Mouse (Mus musculus) limb, embryonic 14.5 days (tissue): ENCODE results near the gene Nol9. TPM values are rescaled to one million over a fixed set of nuclear protein-coding genes. Genes with fewer than 3 reads are reported as not detected.

Source experiments
- ATAC-seq: fragments of 200-750 bp; cut with Nextera tagmentation; 2 replicates; pipeline ENCODE4 v1.8.0; 2017; ENCODE audit warnings: low read depth, moderate number of reproducible peaks, moderate TSS enrichment; ENCODE audit not compliant: low FRiP score
- DNase-seq: peaks from one replicate; pipeline ENCODE4 v3.0.0-alpha.2; 2015; ENCODE audit warnings: low spot score
- H3K27ac ChIP-seq: fragments of 300-500 bp; sonication (generic); replicated peaks from 2 replicates; pipeline ENCODE4 v1.5.1; 2014; ENCODE audit warnings: low read depth, mild to moderate bottlenecking, low read length, moderate library complexity, mixed read lengths
- H3K27me3 ChIP-seq: fragments of 300-500 bp; sonication (generic); 2 replicates; pipeline ENCODE4 v1.6.1; 2014; ENCODE audit warnings: low read length, mixed read lengths; ENCODE audit not compliant: control insufficient read depth, insufficient read depth
- H3K36me3 ChIP-seq: fragments of 300-500 bp; sonication (generic); 2 replicates; pipeline ENCODE4 v1.6.1; 2014; ENCODE audit warnings: mild to moderate bottlenecking, low read length, moderate library complexity, mixed read lengths; ENCODE audit not compliant: control insufficient read depth, insufficient read depth
- H3K4me1 ChIP-seq: fragments of 300-500 bp; sonication (generic); 2 replicates; pipeline ENCODE4 v1.6.1; 2014; ENCODE audit warnings: antibody characterized with exemption, low read length, mixed read lengths; ENCODE audit not compliant: control insufficient read depth, insufficient read depth
- H3K4me2 ChIP-seq: fragments of 300-500 bp; sonication (generic); replicated peaks from 2 replicates; pipeline ENCODE4 v1.6.1; 2014; ENCODE audit warnings: low read depth, mild to moderate bottlenecking, low read length, moderate library complexity; ENCODE audit not compliant: severe bottlenecking
- H3K4me3 ChIP-seq: fragments of 300-500 bp; sonication (generic); replicated peaks from 2 replicates; pipeline ENCODE4 v1.5.1; 2014; ENCODE audit warnings: low read length
- H3K9ac ChIP-seq: fragments of 300-500 bp; sonication (generic); 2 replicates; pipeline ENCODE4 v1.6.1; 2014; ENCODE audit warnings: mild to moderate bottlenecking, low read depth, low read length, moderate library complexity; ENCODE audit not compliant: severe bottlenecking
- H3K9me3 ChIP-seq: fragments of 300-500 bp; sonication (generic); 2 replicates; pipeline ENCODE4 v1.6.1; 2016; ENCODE audit warnings: low read length; ENCODE audit not compliant: control insufficient read depth
- POLR2A ChIP-seq: fragments of 200-500 bp; IDR thresholded peaks from 2 replicates; pipeline ENCODE4 v1.8.0; 2012; ENCODE audit warnings: inconsistent platforms, mild to moderate bottlenecking, moderate library complexity, borderline replicate concordance; ENCODE audit not compliant: insufficient read depth, insufficient read length; ENCODE audit errors: extremely low read depth
- WGBS: fragments of 180-500 bp; shearing (Covaris S2); extraction: QIAGEN DNeasy Blood & Tissue Kit; methylation state at CpG from one replicate; pipeline ENCODE4 v1.1.7; 2014; 5-methylcytosine and 5-hydroxymethylcytosine counted together
- polyA plus RNA-seq, 2 experiments: library from polyadenylated mRNA; depleted of rRNA in 1 of 2; stranded (reverse) in 1 of 2; unstranded in 1 of 2; fragments of >200 nt; fragmentation: Nextera tagmentation in 1 of 2; extraction: Ambion mirVana in 1 of 2; gene quantifications; 2 replicates each; pipeline versions ENCODE4 v1.2.1 to v1.2.3; 2012 to 2014

The Nol9 gene
- polyA plus RNA-seq, 2 experiments: 25.9 to 28.5 TPM

DNA sequence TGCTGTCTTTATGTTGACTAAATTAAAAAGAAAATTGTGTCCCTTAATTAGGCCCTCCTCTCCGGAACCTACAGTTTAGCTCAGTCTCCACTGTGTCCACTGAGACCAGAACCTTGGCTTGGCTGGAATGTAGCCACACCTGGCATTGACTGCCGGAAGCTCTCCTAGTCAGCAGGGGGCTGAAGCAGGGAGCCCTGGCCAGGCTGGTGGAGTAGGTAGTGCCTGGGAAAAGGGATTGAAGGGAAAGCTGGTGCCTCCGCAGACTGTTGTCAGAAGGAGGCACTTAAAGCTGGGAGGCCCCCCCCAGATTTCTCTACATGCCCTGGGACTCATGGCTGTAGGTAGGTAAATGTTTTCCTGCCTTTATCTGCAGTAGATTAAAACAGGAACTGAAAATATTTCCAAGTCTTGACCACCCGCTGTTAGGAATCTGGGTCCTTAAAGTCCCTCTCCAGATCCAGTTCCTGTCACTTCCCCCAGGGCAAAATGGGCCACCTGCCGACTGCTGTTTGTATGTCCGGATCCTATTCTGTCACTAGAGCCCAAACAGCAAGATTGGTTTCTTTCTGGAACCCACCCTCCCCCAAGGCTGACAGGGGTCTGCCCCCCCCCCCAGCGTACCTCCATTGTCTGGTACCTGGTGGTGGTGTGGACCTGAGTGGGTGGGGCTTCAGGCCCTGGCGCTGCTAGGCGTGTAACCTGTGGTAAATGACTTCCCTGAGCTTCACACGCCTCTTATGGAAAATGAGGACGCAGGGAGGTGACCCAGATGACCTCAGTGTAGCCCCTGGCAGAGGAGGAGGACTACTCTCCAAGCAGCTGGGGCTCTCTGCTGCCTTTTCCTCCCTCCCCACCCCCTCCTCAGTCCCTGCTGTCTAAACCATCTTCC is 59.0 kb downstream of the Nol9 start:
- Histone ChIP-seq H3K9me3 (no peaks in the 10 kb centered on the region), H3K4me2 (no peak overlapping the region), H3K36me3 (peaks cover 11% of the 10 kb centered on the region), H3K4me3 (no peak overlapping the region), H3K27me3 (no peaks in the 10 kb centered on the region), H3K9ac (peak overlapping the region; percentile 36; the same call in 1 of the 2 replicates), H3K27ac (no peak overlapping the region), H3K4me1 (peaks cover 8% of the 10 kb centered on the region; the same call in 1 of the 2 replicates)
- WGBS: 22% methylated on average over 11 of the region's 11 CpGs
- no peak for TF ChIP-seq POLR2A
- DNase-seq (no peak), ATAC-seq (no peak)

DNA sequence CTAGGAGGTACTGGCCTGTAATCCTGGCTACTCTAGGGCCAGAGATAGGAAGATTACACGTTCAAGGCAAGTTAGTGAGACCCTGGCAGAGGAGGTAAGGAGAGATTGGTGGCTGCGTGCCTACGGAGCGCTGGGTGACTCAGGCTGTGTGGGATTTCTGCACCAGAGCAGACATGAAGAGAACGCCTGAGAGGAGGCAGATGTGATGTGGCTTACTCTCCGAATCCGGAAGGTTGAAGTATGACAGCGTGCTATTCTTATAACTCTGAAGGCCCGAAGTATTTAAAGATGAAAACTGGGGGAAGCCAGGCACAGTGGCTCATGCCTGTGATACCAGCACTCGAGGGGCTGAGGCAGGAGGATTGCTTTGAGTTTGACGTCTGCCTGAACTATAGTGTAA is 61.4 kb downstream of the Nol9 start:
- Histone ChIP-seq H3K27me3 (no peaks in the 10 kb centered on the region), H3K4me1 (peaks cover 8% of the 10 kb centered on the region; the same call in 1 of the 2 replicates)

DNA sequence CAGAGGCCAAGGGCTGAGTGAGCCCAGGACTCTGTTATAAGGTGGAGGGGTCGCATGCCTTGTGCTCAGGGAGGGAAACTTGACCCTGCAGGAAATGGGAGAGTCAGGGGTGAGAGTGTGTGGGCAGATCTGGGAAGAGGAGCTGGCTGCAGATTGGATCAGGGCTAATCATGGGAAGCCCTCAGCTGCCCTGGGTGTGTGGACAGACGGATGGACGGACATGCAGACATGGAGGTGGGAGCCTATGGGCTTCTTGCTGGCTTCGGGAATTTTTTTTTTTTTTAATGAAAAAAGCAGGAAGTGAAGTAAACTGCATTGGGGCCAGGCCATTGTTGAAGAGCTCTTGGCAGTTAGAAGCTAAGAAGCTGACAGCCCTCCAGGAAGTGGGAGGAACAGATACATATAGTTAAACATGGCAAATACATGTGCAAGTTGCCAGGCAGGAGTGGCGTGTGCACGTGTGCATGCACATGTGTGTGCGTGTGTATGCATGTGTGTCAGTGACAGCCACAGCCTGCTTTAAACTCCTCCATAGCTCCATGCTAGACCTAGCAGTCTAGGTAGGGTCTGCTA is 62.0 kb downstream of the Nol9 start:
- no peak overlapping the region for H3K9ac ChIP-seq
- H3K9me3 ChIP-seq: no peaks in the 10 kb centered on the region
- H3K27ac ChIP-seq: no peak overlapping the region
- no peak overlapping the region for H3K4me3 ChIP-seq
- peaks cover 8% of the 10 kb centered on the region; the same call in 1 of the 2 replicates for H3K4me1 ChIP-seq
- H3K36me3 ChIP-seq: peaks cover 33% of the 10 kb centered on the region
- TF ChIP-seq POLR2A: no peak
- ATAC-seq (no peak), DNase-seq (no peak)
- H3K27me3 ChIP-seq: no peaks in the 10 kb centered on the region
- H3K4me2 ChIP-seq: no peak overlapping the region
- 56% methylated on average over 7 of the region's 7 CpGs for WGBS

More for the DNA sequence above, 61.4 kb downstream of the Nol9 start:
- Histone ChIP-seq H3K9ac (no peak overlapping the region), H3K4me2 (no peak overlapping the region), H3K27ac (no peak overlapping the region), H3K4me3 (no peak overlapping the region), H3K9me3 (no peaks in the 10 kb centered on the region), H3K36me3 (peaks cover 28% of the 10 kb centered on the region)
- 75% methylated on average over 11 of the region's 11 CpGs for WGBS
- DNase-seq: no peak
- no peak for ATAC-seq
- TF ChIP-seq POLR2A: no peak

DNA sequence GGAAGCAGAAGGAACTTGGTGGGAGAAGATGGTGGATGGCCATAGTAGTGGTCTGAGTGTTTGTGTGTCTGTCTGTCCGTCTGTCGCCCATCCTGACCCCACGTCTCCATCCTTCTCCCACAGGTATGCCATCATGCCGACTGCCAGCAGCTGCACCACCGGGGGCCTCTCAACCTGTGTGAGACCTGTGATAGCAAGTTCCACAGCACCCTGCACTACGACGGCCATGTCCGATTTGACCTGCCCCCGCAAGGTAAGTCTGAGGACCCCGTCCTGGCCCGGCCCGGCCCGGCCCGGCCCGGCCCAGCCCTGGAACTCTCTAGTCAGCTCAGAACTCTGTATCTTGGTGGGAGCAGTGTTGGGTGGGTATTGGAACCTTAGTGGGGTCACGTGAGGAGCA is 62.8 kb downstream of the Nol9 start:
- H3K27me3 ChIP-seq: no peaks in the 10 kb centered on the region
- no peak overlapping the region for H3K4me3 ChIP-seq
- peaks cover 39% of the 10 kb centered on the region for H3K36me3 ChIP-seq
- no peaks in the 10 kb centered on the region for H3K9me3 ChIP-seq
- no peak overlapping the region for H3K9ac ChIP-seq
- WGBS: 95% methylated on average over 16 of the region's 16 CpGs
- H3K27ac ChIP-seq: no peak overlapping the region
- peaks cover 8% of the 10 kb centered on the region for H3K4me1 ChIP-seq
- DNase-seq: no peak
- no peak overlapping the region for H3K4me2 ChIP-seq
- TF ChIP-seq POLR2A: no peak
- no peak for ATAC-seq

DNA sequence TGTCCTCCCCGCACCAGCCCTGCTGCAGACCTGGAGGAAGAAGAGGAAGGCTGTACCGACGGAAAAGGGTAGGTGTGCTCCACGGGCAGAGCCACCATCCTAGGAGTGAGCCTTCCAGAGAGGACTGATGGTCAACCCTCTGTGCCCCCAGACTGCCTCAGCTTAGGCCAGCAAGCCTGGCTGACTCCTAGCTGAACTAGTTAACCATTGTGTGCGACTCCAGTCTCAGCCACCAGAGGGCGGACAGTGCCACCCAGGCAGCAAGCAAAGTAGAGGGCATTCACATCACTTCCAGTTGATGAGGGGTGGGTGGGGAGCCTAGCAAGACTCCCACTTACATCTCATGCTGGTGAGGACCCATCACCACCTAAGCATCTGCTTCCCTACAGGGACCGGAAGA is 63.9 kb downstream of the Nol9 start:
- DNase-seq (peak; percentile 46), ATAC-seq (no peak)
- TF ChIP-seq POLR2A: no peak
- peaks cover 15% of the 10 kb centered on the region for H3K4me1 ChIP-seq
- H3K9me3 ChIP-seq: no peaks in the 10 kb centered on the region
- H3K36me3 ChIP-seq: peaks cover 41% of the 10 kb centered on the region
- no peak overlapping the region for H3K9ac ChIP-seq
- 45% methylated on average over 7 of the region's 7 CpGs for WGBS
- no peaks in the 10 kb centered on the region for H3K27me3 ChIP-seq
- H3K4me2 ChIP-seq: no peak overlapping the region
- H3K27ac ChIP-seq: no peak overlapping the region
- no peak overlapping the region for H3K4me3 ChIP-seq
